Mouse (Mus musculus) neural tube, embryonic 15.5 days (tissue): ENCODE measurements around the gene Sirpa. TPM values are rescaled to one million over a fixed set of nuclear protein-coding genes. Genes with fewer than 3 reads are reported as not detected.

Source experiments
- ATAC-seq: fragments of 200-750 bp; cut with Nextera tagmentation; 2 replicates; pipeline ENCODE4 v1.8.0; 2017; ENCODE audit warnings: mild to moderate bottlenecking, moderate TSS enrichment, moderate library complexity; ENCODE audit not compliant: low FRiP score
- H3K27ac ChIP-seq: fragments of 300-500 bp; sonication (generic); replicated peaks from 2 replicates; pipeline ENCODE4 v1.5.1; 2015; ENCODE audit warnings: mild to moderate bottlenecking, inconsistent platforms
- H3K27me3 ChIP-seq: fragments of 300-500 bp; sonication (generic); replicated peaks from 2 replicates; pipeline ENCODE4 v1.6.1; 2015; ENCODE audit warnings: inconsistent platforms
- H3K36me3 ChIP-seq: fragments of 300-500 bp; sonication (generic); 2 replicates; pipeline ENCODE4 v1.6.1; 2015; ENCODE audit warnings: inconsistent platforms
- H3K4me1 ChIP-seq: fragments of 300-500 bp; sonication (generic); 2 replicates; pipeline ENCODE4 v1.6.1; 2015; ENCODE audit warnings: inconsistent platforms
- H3K4me2 ChIP-seq: fragments of 300-500 bp; sonication (generic); 2 replicates; pipeline ENCODE4 v1.6.1; 2015; ENCODE audit warnings: inconsistent platforms, mild to moderate bottlenecking, moderate library complexity
- H3K4me3 ChIP-seq: fragments of 300-500 bp; sonication (generic); replicated peaks from 2 replicates; pipeline ENCODE4 v1.5.1; 2015; ENCODE audit warnings: mild to moderate bottlenecking, inconsistent platforms
- H3K9ac ChIP-seq: fragments of 300-500 bp; sonication (generic); replicated peaks from 2 replicates; pipeline ENCODE4 v1.6.1; 2015; ENCODE audit warnings: mild to moderate bottlenecking, inconsistent platforms
- H3K9me3 ChIP-seq: fragments of 300-500 bp; sonication (generic); replicated peaks from 2 replicates; pipeline ENCODE4 v1.6.1; 2016; ENCODE audit warnings: inconsistent platforms
- WGBS: fragments of 180-500 bp; shearing (Covaris S2); methylation state at CpG from one replicate; pipeline ENCODE4 v1.1.7; 2015; ENCODE audit warnings: mixed read lengths; 5-methylcytosine and 5-hydroxymethylcytosine counted together
- polyA plus RNA-seq: library from polyadenylated mRNA; unstranded; fragments of >200 nt; fragmentation: Nextera tagmentation; extraction: Ambion mirVana; gene quantifications from 2 replicates; pipeline ENCODE4 v1.2.1, GENCODE M21; 2015

Sirpa gene
- polyA plus RNA-seq, 1 experiment from 2014 or later = 31.4 TPM

DNA sequence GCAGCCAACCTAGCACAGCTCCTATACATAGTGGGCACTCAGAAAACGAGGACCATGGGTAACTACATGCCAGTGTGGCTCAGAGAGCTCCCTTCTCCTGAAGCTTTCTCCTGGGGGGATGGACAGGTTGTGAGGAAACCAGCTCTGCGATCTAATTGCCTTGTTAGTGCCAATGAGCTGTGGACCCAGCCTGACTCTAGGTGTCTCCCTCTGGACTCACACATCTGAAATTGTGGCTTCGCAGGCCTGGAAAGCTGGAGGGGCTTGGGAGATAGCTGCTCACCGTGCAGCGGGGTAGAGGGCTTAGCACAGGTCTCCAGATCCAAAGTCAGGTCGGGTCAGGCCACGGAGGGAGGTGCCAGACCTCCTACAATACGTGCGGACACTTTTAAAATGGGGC lies 5.5 kb downstream of the Sirpa start:
- no peak for ATAC-seq
- H3K27ac ChIP-seq = no peak overlapping the region
- WGBS = 75% methylated on average over 9 of the region's 9 CpGs

DNA sequence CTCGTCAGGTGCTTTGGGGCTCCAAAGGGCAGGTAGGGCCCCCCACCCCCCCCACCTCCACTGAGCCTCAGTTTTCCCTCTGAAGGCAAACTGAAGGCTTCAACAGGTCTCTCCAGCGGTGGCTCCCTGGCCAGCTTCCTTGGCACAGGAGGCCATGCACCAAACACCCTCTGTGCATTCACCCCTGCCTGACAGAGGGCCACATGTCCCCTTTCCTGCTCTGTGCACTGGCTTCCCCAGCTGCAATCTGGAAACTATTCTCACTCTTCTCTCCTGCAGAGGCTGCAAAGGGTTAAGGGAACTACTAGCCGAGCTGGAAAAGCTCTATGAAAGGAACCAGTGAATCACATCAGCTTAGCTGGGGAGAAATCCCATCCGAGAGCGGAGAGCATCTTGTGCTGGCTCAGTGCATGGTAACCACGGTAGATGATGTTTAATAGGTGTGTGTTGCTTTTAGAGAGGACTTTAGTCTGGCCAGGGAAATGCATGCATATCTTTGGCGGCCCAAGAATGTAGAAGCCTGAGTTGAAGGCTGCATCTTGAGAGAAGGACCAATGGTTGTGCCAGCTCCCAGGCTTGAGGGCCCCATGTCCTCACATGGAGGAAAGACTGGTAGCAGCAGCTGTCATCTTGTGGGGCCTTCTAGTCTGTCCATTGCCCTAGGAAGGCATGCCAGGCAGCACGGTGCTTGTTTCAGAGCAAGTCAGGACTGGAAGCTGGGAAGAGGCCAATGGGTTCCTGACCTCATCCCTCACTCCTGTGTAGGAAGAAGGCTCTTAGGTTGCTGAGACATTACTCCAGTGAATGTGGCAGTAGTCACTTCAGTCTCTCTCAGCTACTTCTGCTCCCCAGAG lies 6.8 kb downstream of the Sirpa start:
- Histone ChIP-seq H3K9ac (no peak overlapping the region), H3K27ac (no peak overlapping the region), H3K4me2 (no peak overlapping the region), H3K4me3 (no peak overlapping the region), H3K27me3 (no peaks in the 10 kb centered on the region), H3K9me3 (no peaks in the 10 kb centered on the region), H3K4me1 (peaks cover 28% of the 10 kb centered on the region), H3K36me3 (no peaks in the 10 kb centered on the region)
- WGBS = 63% methylated on average over 8 of the region's 8 CpGs
- ATAC-seq = no peak

More for the DNA sequence above, 5.5 kb downstream of the Sirpa start:
- Histone ChIP-seq H3K36me3 (no peaks in the 10 kb centered on the region), H3K9me3 (no peaks in the 10 kb centered on the region), H3K4me3 (no peak overlapping the region), H3K4me2 (no peak overlapping the region), H3K9ac (no peak overlapping the region), H3K27me3 (no peaks in the 10 kb centered on the region), H3K4me1 (peaks cover 35% of the 10 kb centered on the region)

- no peak overlapping the region for H3K4me2 ChIP-seq
- H3K4me1 ChIP-seq = peaks cover 16% of the 10 kb centered on the region
- no peak for ATAC-seq
- H3K27ac ChIP-seq = no peak overlapping the region
- 73% methylated on average over 1 of the region's 1 CpGs for WGBS
- H3K27me3 ChIP-seq = no peaks in the 10 kb centered on the region
- H3K36me3 ChIP-seq = no peaks in the 10 kb centered on the region
- no peaks in the 10 kb centered on the region for H3K9me3 ChIP-seq
- no peak overlapping the region for H3K9ac ChIP-seq
- H3K4me3 ChIP-seq = no peak overlapping the region
Observed at GRCm38 (mm10) chr2:129601059-129601650, 8.5 kb downstream of the Sirpa start.

- H3K4me2 ChIP-seq = no peak overlapping the region
- H3K27me3 ChIP-seq = no peaks in the 10 kb centered on the region
- no peak overlapping the region for H3K4me3 ChIP-seq
- peaks cover 21% of the 10 kb centered on the region for H3K4me1 ChIP-seq
- H3K27ac ChIP-seq = no peak overlapping the region
- no peaks in the 10 kb centered on the region for H3K9me3 ChIP-seq
- WGBS = 81% methylated on average over 10 of the region's 10 CpGs
- ATAC-seq = no peak
- H3K9ac ChIP-seq = no peak overlapping the region
- no peaks in the 10 kb centered on the region for H3K36me3 ChIP-seq
Observed at GRCm38 (mm10) chr2:129601894-129602663, 9.4 kb downstream of the Sirpa start.

DNA sequence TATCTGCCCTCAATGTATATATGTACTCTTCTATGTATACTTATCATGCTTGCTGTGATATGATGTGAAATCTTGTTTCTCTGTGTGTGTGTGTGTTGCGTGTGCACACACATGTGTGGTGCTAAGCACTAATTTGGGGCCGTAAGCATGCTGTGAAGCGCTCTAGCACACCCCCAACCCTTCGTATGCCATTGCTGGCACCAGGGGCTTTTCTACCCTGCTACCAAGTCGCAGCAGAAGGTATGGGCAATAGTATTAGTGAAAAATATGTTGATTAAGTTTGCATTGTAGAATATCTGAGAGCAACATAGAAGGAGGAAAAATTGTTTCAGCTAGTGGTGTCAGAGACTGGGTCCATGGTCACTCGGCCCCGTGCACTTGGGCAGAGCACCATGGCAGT lies 10.2 kb downstream of the Sirpa start:
- no peak overlapping the region for H3K4me3 ChIP-seq
- no peak overlapping the region for H3K9ac ChIP-seq
- no peaks in the 10 kb centered on the region for H3K9me3 ChIP-seq
- H3K36me3 ChIP-seq = no peaks in the 10 kb centered on the region
- no peak for ATAC-seq
- no peak overlapping the region for H3K27ac ChIP-seq
- no peak overlapping the region for H3K4me2 ChIP-seq
- H3K4me1 ChIP-seq = peaks cover 14% of the 10 kb centered on the region
- no peaks in the 10 kb centered on the region for H3K27me3 ChIP-seq
- 92% methylated on average over 7 of the region's 7 CpGs for WGBS

DNA sequence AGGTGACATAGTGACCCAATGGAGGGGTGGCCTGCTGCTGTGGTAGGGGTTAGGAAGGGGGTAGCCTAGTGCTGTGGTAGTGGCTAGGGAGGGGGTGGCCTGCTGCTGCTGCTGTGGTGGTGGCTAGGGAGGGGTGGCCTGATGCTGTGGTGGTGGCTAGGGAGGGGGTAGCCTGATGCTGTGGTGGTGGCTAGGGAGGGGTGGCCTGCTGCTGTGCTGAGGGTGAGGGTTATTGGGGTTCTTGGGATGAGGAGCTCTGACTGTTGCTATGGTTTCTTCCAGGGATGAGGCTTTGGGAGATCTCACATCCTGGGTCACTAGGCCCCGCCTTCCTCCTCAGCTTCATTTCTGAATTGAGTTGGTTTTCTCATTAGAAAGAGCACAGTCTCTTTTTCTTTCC lies 10.9 kb downstream of the Sirpa start:
- Histone ChIP-seq H3K27ac (no peak overlapping the region), H3K36me3 (no peaks in the 10 kb centered on the region), H3K4me1 (peaks cover 12% of the 10 kb centered on the region), H3K4me3 (no peak overlapping the region), H3K9ac (no peak overlapping the region), H3K9me3 (no peaks in the 10 kb centered on the region), H3K4me2 (no peak overlapping the region), H3K27me3 (no peaks in the 10 kb centered on the region)
- ATAC-seq = peak; percentile 89
- 90% methylated on average over 1 of the region's 1 CpGs for WGBS

- Histone ChIP-seq H3K36me3 (peaks cover 4% of the 10 kb centered on the region), H3K9ac (no peak overlapping the region), H3K4me3 (no peak overlapping the region), H3K27me3 (no peaks in the 10 kb centered on the region), H3K4me2 (no peak overlapping the region), H3K27ac (no peak overlapping the region), H3K9me3 (no peaks in the 10 kb centered on the region), H3K4me1 (peaks cover 12% of the 10 kb centered on the region)
- WGBS = 22% methylated on average over 6 of the region's 6 CpGs
- ATAC-seq = no peak
Observed at GRCm38 (mm10) chr2:129604032-129604431, 11.4 kb downstream of the Sirpa start.

- H3K4me3 ChIP-seq = no peak overlapping the region
- WGBS = 68% methylated on average over 3 of the region's 3 CpGs
- H3K9me3 ChIP-seq = no peaks in the 10 kb centered on the region
- no peak for ATAC-seq
- H3K4me2 ChIP-seq = no peak overlapping the region
- peaks cover 12% of the 10 kb centered on the region for H3K4me1 ChIP-seq
- H3K36me3 ChIP-seq = peaks cover 20% of the 10 kb centered on the region
- no peak overlapping the region for H3K9ac ChIP-seq
- H3K27ac ChIP-seq = no peak overlapping the region
- H3K27me3 ChIP-seq = no peaks in the 10 kb centered on the region
Observed at GRCm38 (mm10) chr2:129605816-129606215, 13.2 kb downstream of the Sirpa start.

DNA sequence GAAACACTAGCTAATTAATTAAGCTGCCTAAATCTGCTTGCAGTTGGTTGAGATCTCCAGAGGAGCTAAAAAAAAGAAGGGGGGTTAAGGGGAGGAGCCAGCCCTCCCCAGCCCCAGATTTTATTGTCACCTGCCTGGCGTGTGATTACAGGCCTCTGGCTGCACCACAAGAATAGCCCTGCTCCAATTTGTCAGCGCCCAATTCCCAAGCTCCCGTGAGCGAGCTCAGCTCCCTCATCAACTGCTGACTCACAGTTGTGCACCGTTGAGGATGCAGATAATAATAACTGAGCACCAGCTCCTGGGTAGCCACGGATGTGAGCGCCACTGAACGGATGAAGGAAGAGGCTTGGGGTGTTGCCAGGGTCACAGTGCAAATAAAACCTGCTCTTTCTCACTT lies 13.6 kb downstream of the Sirpa start:
- no peak overlapping the region for H3K4me2 ChIP-seq
- WGBS = 14% methylated on average over 8 of the region's 8 CpGs
- no peak for ATAC-seq
- H3K27ac ChIP-seq = no peak overlapping the region
- H3K4me1 ChIP-seq = peaks cover 12% of the 10 kb centered on the region
- no peak overlapping the region for H3K4me3 ChIP-seq
- H3K9ac ChIP-seq = no peak overlapping the region
- no peaks in the 10 kb centered on the region for H3K9me3 ChIP-seq
- H3K27me3 ChIP-seq = no peaks in the 10 kb centered on the region
- peaks cover 24% of the 10 kb centered on the region for H3K36me3 ChIP-seq

DNA sequence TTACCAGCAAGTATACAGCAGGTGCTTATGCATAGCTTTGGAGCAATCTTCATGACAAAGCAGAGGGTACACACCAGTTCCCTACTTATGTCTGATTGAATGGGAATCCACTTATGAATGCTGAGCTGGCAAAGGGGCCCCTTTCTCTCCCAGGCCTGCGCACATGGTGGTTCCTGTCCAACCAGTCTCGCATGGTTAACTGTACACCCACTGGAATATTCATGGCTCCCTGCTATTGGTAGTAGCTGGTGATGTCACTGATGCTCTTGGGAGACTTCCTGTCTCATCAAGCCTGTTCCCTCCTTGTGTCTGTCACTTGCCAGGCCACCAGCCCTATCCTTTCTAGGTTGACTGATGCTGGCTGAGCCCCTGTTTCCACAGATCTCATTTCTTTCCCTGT lies 14.3 kb downstream of the Sirpa start:
- Histone ChIP-seq H3K27ac (no peak overlapping the region), H3K9ac (no peak overlapping the region), H3K36me3 (peaks cover 27% of the 10 kb centered on the region), H3K4me3 (no peak overlapping the region), H3K4me1 (peaks cover 12% of the 10 kb centered on the region), H3K9me3 (no peaks in the 10 kb centered on the region), H3K4me2 (no peak overlapping the region), H3K27me3 (no peaks in the 10 kb centered on the region)
- 71% methylated on average over 2 of the region's 2 CpGs for WGBS
- ATAC-seq = no peak

- no peaks in the 10 kb centered on the region for H3K27me3 ChIP-seq
- ATAC-seq = no peak
- no peak overlapping the region for H3K9ac ChIP-seq
- WGBS = 93% methylated on average over 6 of the region's 6 CpGs
- no peaks in the 10 kb centered on the region for H3K9me3 ChIP-seq
- no peak overlapping the region for H3K27ac ChIP-seq
- no peak overlapping the region for H3K4me3 ChIP-seq
- H3K4me2 ChIP-seq = no peak overlapping the region
- H3K36me3 ChIP-seq = peaks cover 41% of the 10 kb centered on the region
- H3K4me1 ChIP-seq = no peaks in the 10 kb centered on the region
Observed at GRCm38 (mm10) chr2:129613971-129614370, 21.3 kb downstream of the Sirpa start.
